Mouse (Mus musculus): ENCODE results near the gene Disp2. TPM values are rescaled to one million over a fixed set of nuclear protein-coding genes. Genes with fewer than 3 reads are reported as not detected.

Gene Disp2
- total RNA-seq, 2 experiments from 2014 or later: 186 to 188 TPM

GRCm38 (mm10) chr2:118778418-118778817, 1.1 kb upstream of the Disp2 start:
- DNase-seq (ENCODE audit: low spot score in 2 of 2): no peak
- intact Hi-C loops (cut with DNase I): loop anchor here (2.0 kb wide), 1 partner anchor 32 kb away; no protein-coding TSS in a partner anchor

- intact Hi-C loops (cut with DNase I): loop anchor here (1.0 to 2.0 kb wide), 2 partner anchors 32 to 38 kb away; no protein-coding TSS in a partner anchor
- DNase-seq (ENCODE audit: low spot score in 2 of 2): no peak
Observed at GRCm38 (mm10) chr2:118779065-118779464, 454 bp upstream of the Disp2 start.

- DNase-seq (ENCODE audit: low spot score in 2 of 2): no peak
- intact Hi-C loops (cut with DNase I): no loop called here
Observed at GRCm38 (mm10) chr2:118781115-118781514, 1.6 kb downstream of the Disp2 start.

- intact Hi-C loops (cut with DNase I): no loop called here
- DNase-seq (ENCODE audit: low spot score in 2 of 2): no peak
Observed at GRCm38 (mm10) chr2:118782303-118782702, 2.8 kb downstream of the Disp2 start.

- DNase-seq (ENCODE audit: low spot score in 2 of 2): no peak
- intact Hi-C loops (cut with DNase I): no loop called here
Observed at GRCm38 (mm10) chr2:118783093-118783492, 3.6 kb downstream of the Disp2 start.

- intact Hi-C loops (cut with DNase I): no loop called here
- DNase-seq (ENCODE audit: low spot score in 2 of 2): no peak
Observed at GRCm38 (mm10) chr2:118783663-118784062, 4.1 kb downstream of the Disp2 start.

- no peak for DNase-seq (ENCODE audit: low spot score in 2 of 2)
- intact Hi-C loops (cut with DNase I): no loop called here
Observed at GRCm38 (mm10) chr2:118786525-118786924, 7.0 kb downstream of the Disp2 start.

- no peak for DNase-seq (ENCODE audit: low spot score in 2 of 2)
Observed at GRCm38 (mm10) chr2:118789501-118789900, 10.0 kb downstream of the Disp2 start.

GRCm38 (mm10) chr2:118790221-118790550, 10.7 kb downstream of the Disp2 start:
- no peak for DNase-seq (ENCODE audit: low spot score in 2 of 2)
- intact Hi-C loops (cut with DNase I): loop anchor here (1.0 kb wide), 1 partner anchor 93 kb away; no protein-coding TSS in a partner anchor

More at GRCm38 (mm10) chr2:118789501-118789900, 10.0 kb downstream of the Disp2 start:
- intact Hi-C loops (cut with DNase I): no loop called here

GRCm38 (mm10) chr2:118790551-118791525, 11.3 kb downstream of the Disp2 start:
- intact Hi-C loops (cut with DNase I): loop anchor here (1.0 kb wide), 1 partner anchor 92 kb away; no protein-coding TSS in a partner anchor
- DNase-seq (ENCODE audit: low spot score in 2 of 2): peak; percentile 60 to 62

- intact Hi-C loops (cut with DNase I): no loop called here
- DNase-seq (ENCODE audit: low spot score in 2 of 2): no peak
Observed at GRCm38 (mm10) chr2:118791591-118792258, 12.2 kb downstream of the Disp2 start.

- DNase-seq (ENCODE audit: low spot score in 2 of 2): no peak
- intact Hi-C loops (cut with DNase I): no loop called here
Observed at GRCm38 (mm10) chr2:118792259-118792613, 12.7 kb downstream of the Disp2 start.

GRCm38 (mm10) chr2:118793636-118794035, 14.1 kb downstream of the Disp2 start:
- DNase-seq (ENCODE audit: low spot score in 2 of 2): no peak
- intact Hi-C loops (cut with DNase I): no loop called here

GRCm38 (mm10) chr2:118802542-118803118, 23.1 kb downstream of the Disp2 start:
- intact Hi-C loops (cut with DNase I): no loop called here
- no peak for DNase-seq (ENCODE audit: low spot score in 2 of 2)

GRCm38 (mm10) chr2:118804474-118804873, 25.0 kb downstream of the Disp2 start:
- DNase-seq (ENCODE audit: low spot score in 2 of 2): no peak
- intact Hi-C loops (cut with DNase I): no loop called here

- intact Hi-C loops (cut with DNase I): no loop called here
- no peak for DNase-seq (ENCODE audit: low spot score in 2 of 2)
Observed at GRCm38 (mm10) chr2:118805137-118805536, 25.6 kb downstream of the Disp2 start.

- no peak for DNase-seq (ENCODE audit: low spot score in 2 of 2)
- intact Hi-C loops (cut with DNase I): no loop called here
Observed at GRCm38 (mm10) chr2:118805756-118806155, 26.2 kb downstream of the Disp2 start.

- intact Hi-C loops (cut with DNase I): no loop called here
- peak in 1 of 2 experiments; percentile 51 for DNase-seq (ENCODE audit: low spot score in 2 of 2)
Observed at GRCm38 (mm10) chr2:118806860-118807259, 27.3 kb downstream of the Disp2 start.

GRCm38 (mm10) chr2:118810861-118811260, 31.3 kb downstream of the Disp2 start:
- no peak for DNase-seq (ENCODE audit: low spot score in 2 of 2)
- intact Hi-C loops (cut with DNase I): loop anchor here (5.0 kb wide), 1 partner anchor 51 kb away; the partner anchor contains the start of gene Ivd

GRCm38 (mm10) chr2:118812724-118813123, 33.2 kb downstream of the Disp2 start:
- intact Hi-C loops (cut with DNase I): loop anchor here (5.0 kb wide), 1 partner anchor 50 kb away; the partner anchor contains the start of gene Ivd
- no peak for DNase-seq (ENCODE audit: low spot score in 2 of 2)

Measured in left cerebral cortex, postnatal 25 days (tissue).